Mouse (Mus musculus): ENCODE data around the gene Gm6993. TPM values are rescaled to one million over a fixed set of nuclear protein-coding genes. Genes with fewer than 3 reads are reported as not detected.

Gm6993 gene
- total RNA-seq, 1 experiment from 2014 or later = not detected

Other genes with a start within 250 kb of the Gm6993 start
- 0.37 TPM in 1 of 2 replicates, not detected in the other for gene Fam110c, start 166.9 kb upstream of the Gm6993 start, total RNA-seq (2017)
- 0.23 TPM in 1 of 2 replicates, not detected in the other for gene Lamb1, start 24.5 kb downstream of the Gm6993 start, total RNA-seq (2017)
- gene Dld, start 110.7 kb downstream of the Gm6993 start, total RNA-seq (2017) = 72.1 and 87.2 TPM in 2 replicates
- gene Slc26a3, start 150.1 kb downstream of the Gm6993 start, total RNA-seq (2017) = 0.49 TPM in 1 of 2 replicates, not detected in the other

Data from neutrophil, adult 5-6 weeks (primary cell).